Mouse (Mus musculus): ENCODE results near the gene Sipa1l1.

GRCm38 (mm10) chr12:82476028-82476427 lies 306.9 kb downstream of the Sipa1l1 start:
- no peak for TF ChIP-seq CTCF (IDR thresholded peaks at IDR 0.05; ENCODE audit: extremely low read depth, insufficient read depth, low read length)
- no peak for TF ChIP-seq POLR2A (IDR thresholded peaks at IDR 0.05; ENCODE audit: extremely low read depth, insufficient read depth, low read length)

All from cortical plate, adult 2 months (tissue).